Mouse (Mus musculus) spleen, adult 18-20 months (tissue): ENCODE results near the gene Fam53b.
A peak's percentile ranks its signal among the peaks of the same experiment; 100 is the strongest.

Experiments
- DNase-seq, 2 experiments: peaks; one replicate each; pipeline ENCODE4 v3.0.0; 2022; ENCODE audit warnings: mixed read lengths in 2 of 2

Fam53b gene

GRCm38 (mm10) chr7:132733521-132733920 is 80.2 kb downstream of the Fam53b start:
- DNase-seq = no peak

DNA sequence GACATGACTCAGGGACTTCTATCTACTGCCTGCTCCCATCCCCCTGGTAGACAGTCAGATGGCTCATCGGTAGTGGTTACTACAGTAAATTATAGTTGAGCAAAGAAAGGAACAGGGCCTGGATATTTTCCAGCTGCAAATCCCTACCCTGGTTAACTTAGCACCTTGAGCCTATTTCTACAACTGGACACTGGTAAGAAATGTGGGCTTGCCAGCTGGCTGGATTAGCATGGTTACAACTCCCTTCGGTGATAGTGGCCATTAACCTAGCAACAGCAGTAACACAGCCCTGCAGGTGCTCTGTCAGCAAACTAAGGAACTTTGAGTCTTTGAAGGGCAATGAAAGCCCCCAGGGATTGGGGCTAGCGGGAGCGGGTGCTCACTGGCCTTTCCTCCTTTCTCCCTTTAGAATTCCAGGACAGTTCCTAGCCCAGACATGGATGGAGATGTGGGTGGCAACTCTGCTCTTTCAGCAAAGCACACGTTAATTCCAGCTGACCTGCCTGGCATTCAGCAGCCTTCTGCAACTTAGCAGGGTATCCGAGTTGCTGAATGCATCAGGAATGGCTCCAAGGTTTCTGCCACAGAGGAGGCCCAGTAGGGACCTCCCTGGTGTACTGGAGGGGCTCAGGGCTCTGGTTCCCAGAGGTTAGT is 81.4 kb downstream of the Fam53b start:
- DNase-seq = no peak

GRCm38 (mm10) chr7:132731558-132731957 is 82.1 kb downstream of the Fam53b start:
- no peak for DNase-seq

DNA sequence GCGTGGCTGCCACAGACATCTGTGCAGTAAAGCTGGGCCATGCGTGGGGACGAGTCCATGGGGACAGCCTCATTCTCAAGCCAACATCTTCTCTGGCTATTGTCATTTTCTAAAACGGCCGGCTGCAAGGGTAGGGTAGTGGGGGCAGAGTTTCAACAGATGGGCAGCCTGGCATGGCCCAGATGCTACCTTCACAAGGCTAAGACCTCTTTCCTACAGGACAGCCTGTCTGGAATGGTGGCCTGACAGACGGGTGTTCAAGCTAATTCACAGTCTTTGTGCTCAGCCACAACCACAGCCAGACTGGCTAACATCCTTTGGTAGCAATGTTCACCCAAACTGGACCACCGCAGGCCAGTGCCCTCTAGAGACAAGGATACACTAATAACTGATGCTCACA is 83.2 kb downstream of the Fam53b start:
- DNase-seq = no peak

DNA sequence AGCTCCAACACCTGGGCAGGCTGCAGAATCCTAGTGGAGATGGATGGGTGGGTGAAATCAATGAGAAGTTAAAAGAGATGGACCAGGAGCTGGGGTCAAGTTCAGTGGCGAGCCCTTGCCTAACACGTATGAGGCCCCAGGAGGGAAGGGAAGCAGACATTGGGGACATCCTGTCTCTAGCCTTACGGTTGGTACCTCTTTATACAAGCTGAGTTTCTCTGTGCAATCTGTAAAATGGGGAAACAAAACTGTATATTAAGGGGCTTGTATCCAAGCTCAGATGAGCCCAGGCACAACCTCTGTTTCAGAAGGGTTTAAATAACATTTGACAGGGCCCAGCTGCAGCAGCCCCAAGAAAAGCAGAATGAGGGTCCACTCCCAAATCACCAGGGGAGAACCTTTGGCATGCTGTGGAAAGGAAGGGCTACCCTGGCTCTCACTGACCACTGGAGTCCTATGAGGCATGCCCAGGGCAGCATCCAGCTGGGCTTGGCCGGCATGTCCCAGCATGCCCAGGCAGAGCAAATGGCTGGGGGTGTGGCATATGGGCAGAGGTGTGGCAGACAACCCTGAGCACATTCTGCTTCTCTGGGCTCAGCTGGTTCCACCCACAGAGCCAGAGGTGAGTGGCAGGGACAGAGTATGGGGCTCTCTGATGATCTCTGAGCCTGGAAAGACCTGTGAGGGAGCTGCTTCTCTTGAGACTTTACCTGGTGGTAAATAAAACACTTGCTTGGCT is 84.4 kb downstream of the Fam53b start:
- no peak for DNase-seq

DNA sequence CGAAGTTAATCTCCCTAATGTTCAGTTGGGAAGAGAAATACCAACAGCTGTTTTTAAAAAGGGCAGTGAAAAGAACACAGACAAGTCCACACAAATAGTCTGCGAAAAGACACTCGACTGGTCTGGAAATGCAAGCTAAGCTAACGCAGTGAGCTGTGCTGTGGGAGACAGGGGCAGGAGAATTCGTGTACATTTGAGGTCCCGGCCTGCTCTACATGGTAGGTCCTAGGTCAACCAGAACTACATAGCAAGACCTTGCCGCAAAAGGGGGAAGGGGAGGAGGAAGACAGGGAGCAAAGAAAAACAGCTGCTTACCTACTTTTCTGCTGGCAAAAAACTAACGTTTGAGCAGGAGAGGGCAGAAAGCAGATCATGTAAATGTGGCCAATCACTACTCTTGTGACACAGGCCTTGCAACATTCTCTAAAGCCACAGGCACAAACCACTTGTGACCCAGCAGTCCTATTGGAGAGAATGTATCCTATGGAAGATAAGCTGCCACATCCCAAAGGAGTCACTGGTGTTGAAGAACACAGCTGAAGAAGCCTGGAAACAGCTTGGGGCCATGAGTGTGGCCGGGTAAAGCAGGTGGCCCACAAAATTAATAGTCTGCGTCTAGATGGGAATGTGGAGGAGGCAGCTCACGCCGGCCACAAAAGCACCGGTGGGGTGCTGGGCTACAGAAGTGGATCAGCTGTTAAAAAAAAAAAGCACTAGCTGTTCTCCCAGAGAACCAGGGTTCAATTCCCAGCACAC is 87.4 kb downstream of the Fam53b start:
- no peak for DNase-seq

- no peak for DNase-seq
Observed at GRCm38 (mm10) chr7:132724501-132725062, 89.1 kb downstream of the Fam53b start.

GRCm38 (mm10) chr7:132723906-132724305 is 89.8 kb downstream of the Fam53b start:
- no peak for DNase-seq

DNA sequence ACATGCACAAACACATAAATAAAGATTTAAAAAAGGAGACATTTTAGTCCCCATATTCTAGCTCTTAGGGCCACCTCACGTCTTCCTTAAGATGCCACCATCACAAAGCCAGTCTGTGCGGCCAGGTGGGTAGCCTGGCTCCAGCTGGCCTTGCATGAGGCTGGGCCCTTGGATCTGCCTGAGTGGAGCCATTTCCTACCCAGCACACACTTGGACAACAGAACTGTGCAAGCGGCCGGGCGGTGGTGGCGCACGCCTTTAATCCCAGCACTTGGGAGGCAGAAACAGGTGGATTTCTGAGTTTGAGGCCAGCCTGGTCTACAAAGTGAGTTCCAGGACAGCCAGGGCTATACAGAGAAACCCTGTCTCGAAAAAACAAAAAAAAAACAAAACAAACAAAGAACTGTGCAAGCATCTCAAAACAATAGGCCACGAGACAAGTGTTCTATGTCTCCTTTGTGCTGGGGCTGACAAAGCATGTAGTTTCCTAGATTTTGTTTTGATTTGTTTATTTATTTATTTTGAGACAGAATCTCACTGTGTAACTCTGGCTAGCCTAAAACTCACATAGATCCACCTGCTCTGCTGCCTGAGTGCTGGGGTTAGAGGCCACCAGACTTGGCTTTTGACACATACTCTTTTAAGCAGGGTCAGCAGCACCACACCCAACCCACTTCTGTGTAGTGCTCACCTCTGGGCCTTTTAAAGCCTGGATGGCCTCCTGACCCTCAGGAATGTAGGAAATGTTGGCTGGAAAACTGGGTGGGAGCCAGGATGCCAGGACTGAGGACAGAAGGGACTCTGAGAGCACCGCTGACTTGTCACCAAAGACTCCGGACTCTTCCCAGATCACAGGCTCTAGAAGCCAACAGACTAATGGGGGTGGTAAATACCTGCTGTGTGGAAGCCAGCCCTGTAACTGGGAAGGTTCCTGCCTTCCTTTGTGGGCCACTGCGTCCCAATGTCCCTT is 91.0 kb downstream of the Fam53b start:
- no peak for DNase-seq

- peak; percentile 78 for DNase-seq
Observed at GRCm38 (mm10) chr7:132720562-132720961, 93.1 kb downstream of the Fam53b start.

GRCm38 (mm10) chr7:132719570-132719969 is 94.1 kb downstream of the Fam53b start:
- no peak for DNase-seq

DNA sequence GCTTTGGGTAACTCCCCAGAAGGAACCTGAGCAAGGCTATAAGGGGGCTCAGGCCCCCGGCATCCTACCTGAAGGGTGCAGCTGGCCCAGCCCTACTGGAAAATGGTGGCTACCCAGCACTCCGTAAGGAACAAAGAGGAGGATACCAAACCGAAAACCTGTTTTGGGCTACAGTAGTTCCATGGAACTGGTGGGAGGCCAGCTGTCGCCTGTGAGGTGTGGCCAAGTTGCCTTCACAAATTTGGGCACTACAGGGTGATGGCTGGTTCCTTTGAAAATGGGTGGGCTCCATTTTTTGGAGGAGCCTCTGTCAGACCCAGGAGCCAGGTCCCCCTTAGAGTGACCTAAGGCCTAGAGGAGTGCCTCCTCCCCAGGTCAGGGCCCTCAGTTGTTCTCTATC is 98.4 kb downstream of the Fam53b start:
- DNase-seq = no peak

DNA sequence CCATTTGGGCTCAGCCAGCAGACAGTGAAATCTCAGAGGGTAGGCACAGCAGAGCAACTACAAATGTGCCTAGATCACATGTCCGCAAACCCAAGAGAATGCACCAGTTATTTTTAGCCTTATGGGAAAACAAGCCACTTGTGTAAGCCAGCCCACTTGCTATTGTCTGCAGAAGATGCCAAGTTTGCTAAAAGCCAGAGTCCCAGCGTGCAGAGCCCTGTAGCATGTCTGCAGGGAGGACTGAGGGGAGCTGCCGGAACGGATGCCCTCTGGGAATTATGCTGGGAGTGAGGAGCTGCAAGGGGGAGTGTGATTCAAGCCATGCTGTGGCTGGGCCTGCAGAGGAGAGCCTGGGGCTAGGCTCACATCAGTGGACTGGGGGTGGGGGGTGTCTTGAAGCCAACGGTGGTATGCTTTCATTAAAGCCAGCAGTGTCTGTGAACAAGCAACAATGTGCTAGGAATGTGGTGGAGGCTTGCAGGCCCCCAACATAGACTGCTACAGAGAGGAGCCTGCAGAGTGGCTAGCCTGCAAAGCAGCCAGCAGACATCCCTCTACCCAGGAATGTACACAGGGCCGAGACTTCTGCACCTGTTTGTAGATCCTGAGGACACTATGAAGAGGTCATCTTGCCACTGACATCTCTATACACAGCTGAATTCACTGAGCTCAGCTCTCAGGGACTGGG is 99.3 kb downstream of the Fam53b start:
- no peak for DNase-seq

DNA sequence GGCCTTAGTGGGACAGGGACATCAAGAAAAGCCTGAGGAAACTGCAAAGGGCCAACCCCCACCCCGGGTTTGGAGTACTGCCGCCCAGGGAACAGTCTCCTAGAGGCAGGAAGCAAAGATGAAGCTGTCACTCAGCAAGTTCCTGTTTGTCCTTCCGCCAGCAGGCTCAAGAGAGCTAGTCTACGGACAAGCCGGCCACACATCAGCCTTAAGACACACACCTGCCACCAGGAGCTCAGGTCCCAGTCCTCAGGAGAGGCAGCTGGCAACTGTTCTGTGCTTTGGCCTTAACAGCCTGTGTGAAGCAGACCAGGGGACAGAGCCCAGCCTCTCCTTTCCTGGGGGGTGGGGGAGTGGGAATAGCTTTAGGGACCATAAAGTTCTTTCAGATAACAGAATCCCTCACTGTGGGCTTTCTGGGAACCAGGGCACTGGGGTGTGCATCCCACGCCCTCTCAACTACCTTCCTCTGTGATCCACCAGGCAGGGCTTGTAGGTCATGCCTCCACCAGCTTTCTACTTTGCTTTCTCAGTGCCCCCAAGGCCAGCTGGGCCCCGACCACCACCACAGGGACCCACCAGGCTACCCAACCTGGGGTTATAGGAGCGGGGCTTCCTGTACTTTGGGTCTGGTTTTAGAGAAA is 100.1 kb downstream of the Fam53b start:
- DNase-seq = peak; percentile 35 to 45

- DNase-seq = no peak
Observed at GRCm38 (mm10) chr7:132712956-132713355, 100.7 kb downstream of the Fam53b start.

DNA sequence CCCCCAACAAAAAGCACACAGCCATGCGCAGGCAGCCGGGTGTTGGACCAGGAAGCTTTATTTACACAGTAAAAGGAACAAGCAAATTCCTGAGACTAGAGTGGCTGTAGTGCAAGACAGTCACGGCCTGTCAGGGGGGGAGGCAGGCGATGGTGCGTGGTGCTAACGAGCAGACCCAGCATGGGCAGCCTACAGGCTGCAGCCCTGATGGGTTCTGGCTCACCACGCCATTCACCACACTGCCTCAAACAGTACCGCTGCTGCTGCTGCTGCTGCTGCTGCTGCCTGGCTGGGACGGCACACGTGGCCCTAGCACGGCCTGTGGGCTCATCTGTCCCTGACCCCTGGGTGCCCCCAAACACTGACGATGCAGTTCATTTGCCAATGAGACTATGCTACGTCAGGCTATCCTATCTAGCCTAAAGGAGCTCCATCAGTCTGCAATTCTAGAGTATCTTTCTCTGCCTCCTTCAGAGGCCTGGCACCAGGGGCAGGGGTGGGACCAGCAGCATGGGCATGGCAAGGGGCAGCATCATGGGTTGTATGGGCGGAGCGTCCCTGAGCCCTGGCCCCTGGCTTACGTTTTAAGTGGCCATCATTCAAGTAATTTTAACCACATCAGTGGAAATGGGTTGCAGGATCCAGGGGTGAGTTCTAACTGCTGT is 101.5 kb downstream of the Fam53b start:
- DNase-seq = no peak

- DNase-seq = no peak
Observed at GRCm38 (mm10) chr7:132711579-132711978, 102.1 kb downstream of the Fam53b start.

GRCm38 (mm10) chr7:132705130-132705529 is 108.6 kb downstream of the Fam53b start:
- no peak for DNase-seq

DNA sequence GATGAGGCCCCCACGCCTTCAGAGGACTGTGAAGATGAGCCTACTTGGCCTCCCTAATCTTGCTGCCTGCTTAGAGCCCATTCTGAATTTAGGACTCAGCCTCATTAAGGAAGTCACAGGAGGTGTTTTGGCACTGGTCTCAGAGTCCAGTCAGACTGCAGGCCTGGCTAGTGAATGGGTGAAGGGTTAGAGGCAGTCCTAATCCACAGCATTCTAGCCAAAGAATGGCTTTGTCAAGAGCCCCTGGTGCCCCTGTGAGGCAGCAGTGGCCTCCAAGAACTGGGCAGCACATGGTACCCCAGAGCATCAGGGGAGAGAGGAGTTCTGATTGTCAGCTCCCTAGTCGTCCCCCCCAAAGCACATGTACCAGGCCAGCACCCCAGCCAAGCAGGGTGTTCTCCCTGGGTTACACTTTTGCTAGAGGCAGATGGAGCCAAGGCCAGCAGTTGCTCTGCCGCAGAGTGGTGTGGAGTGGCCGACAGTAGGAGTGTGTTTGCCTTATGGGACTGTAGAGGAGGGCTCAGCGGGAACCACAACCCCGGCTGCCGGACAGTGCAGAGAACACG is 109.3 kb downstream of the Fam53b start:
- no peak for DNase-seq
